Mouse (Mus musculus) embryonic facial prominence, embryonic 11.5 days (tissue): ENCODE measurements around the gene Thap11. TPM values are rescaled to one million over a fixed set of nuclear protein-coding genes. Genes with fewer than 3 reads are reported as not detected.

Experiments
- ATAC-seq: fragments of 200-750 bp; cut with Nextera tagmentation; replicated peaks from 2 replicates; pipeline ENCODE4 v1.8.0; 2017; ENCODE audit warnings: low read depth; ENCODE audit not compliant: insufficient number of reproducible peaks, low FRiP score, low TSS enrichment
- DNase-seq: peaks from one replicate; pipeline ENCODE4 v3.0.0-alpha.2; 2015; ENCODE audit warnings: low spot score
- H3K27ac ChIP-seq: fragments of 300-500 bp; sonication (generic); replicated peaks from 2 replicates; pipeline ENCODE4 v1.5.1; 2014; ENCODE audit warnings: mild to moderate bottlenecking, low read depth, low read length, control low read depth
- H3K27me3 ChIP-seq: fragments of 300-500 bp; sonication (generic); 2 replicates; pipeline ENCODE4 v1.6.1; 2014; ENCODE audit warnings: mild to moderate bottlenecking, low read length, moderate library complexity, mixed read lengths; ENCODE audit not compliant: control insufficient read depth, insufficient read depth
- H3K36me3 ChIP-seq: fragments of 300-500 bp; sonication (generic); replicated peaks from 2 replicates; pipeline ENCODE4 v1.6.1; 2014; ENCODE audit warnings: low read depth, mild to moderate bottlenecking, low read length, moderate library complexity, mixed read lengths; ENCODE audit not compliant: control insufficient read depth, insufficient read depth
- H3K4me1 ChIP-seq: fragments of 300-500 bp; sonication (generic); 2 replicates; pipeline ENCODE4 v1.6.1; 2014; ENCODE audit warnings: low read length, mixed read lengths; ENCODE audit not compliant: control insufficient read depth, insufficient read depth
- H3K4me2 ChIP-seq: fragments of 300-500 bp; sonication (generic); 2 replicates; pipeline ENCODE4 v1.6.1; 2014; ENCODE audit warnings: low read depth, mild to moderate bottlenecking, control low read depth, low read length, moderate library complexity
- H3K4me3 ChIP-seq: fragments of 300-500 bp; sonication (generic); 2 replicates; pipeline ENCODE4 v1.5.1; 2014; ENCODE audit warnings: low read depth, low read length, control low read depth
- H3K9ac ChIP-seq: fragments of 300-500 bp; sonication (generic); replicated peaks from 2 replicates; pipeline ENCODE4 v1.6.1; 2014; ENCODE audit warnings: mild to moderate bottlenecking, control low read depth, low read length
- H3K9me3 ChIP-seq: fragments of 300-500 bp; sonication (generic); replicated peaks from 2 replicates; pipeline ENCODE4 v1.6.1; 2016; ENCODE audit warnings: mild to moderate bottlenecking, low read length, inconsistent platforms, mixed read lengths; ENCODE audit not compliant: control insufficient read depth
- WGBS: fragments of 180-500 bp; shearing (Covaris S2); extraction: QIAGEN DNeasy Blood & Tissue Kit; methylation state at CpG from one replicate; pipeline ENCODE4 v1.1.7; 2014; 5-methylcytosine and 5-hydroxymethylcytosine counted together
- polyA plus RNA-seq: library from polyadenylated mRNA; unstranded; fragments of >200 nt; fragmentation: Nextera tagmentation; extraction: Ambion mirVana; gene quantifications from 2 replicates; pipeline ENCODE4 v1.2.1, GENCODE M21; 2014

Thap11 gene
- polyA plus RNA-seq, 1 experiment from 2014 or later = 67.7 TPM

GRCm38 (mm10) chr8:105853178-105853577 is 1.8 kb upstream of the Thap11 start, which contains the start of gene Cenpt:
Cenpt (minus strand) TSS chr8:105853278.
- no peaks in the 10 kb centered on the region for H3K27me3 ChIP-seq
- peaks cover 2% of the 10 kb centered on the region; the same call in 1 of the 2 replicates for H3K4me1 ChIP-seq
- 88% methylated on average over 3 of the region's 3 CpGs for WGBS
- DNase-seq (no peak), ATAC-seq (no peak)
- peaks cover under 1% of the 10 kb centered on the region; the same call in 1 of the 2 replicates for H3K36me3 ChIP-seq
- no peaks in the 10 kb centered on the region for H3K9me3 ChIP-seq
- no peak within 1 kb of the TSS for H3K4me2 ChIP-seq
- H3K9ac ChIP-seq = no peak within 1 kb of the TSS
- H3K27ac ChIP-seq = no peak within 1 kb of the TSS
- H3K4me3 ChIP-seq = no peak within 1 kb of the TSS

DNA sequence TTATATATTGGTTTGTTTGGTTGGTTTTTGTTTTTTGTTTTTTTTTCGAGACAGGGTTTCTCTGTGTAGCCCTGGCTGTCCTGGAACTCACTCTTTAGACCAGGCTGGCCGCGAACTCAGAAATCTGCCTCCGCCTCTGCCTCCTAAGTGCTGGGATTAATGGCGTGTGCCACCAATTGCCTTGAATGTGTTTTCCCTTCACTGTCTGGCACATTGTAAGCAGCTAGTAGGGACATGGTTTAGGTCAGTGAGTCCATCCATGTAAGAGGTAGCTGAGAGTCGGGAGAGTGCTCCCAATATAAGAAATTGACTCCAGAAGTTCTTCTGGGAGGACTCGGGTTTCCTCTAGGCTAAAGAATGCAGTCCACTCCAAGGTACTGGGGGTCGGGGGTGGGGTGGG is 629 bp upstream of the Thap11 start:
- Histone ChIP-seq H3K4me2 (peak overlapping the region; percentile 19), H3K4me3 (peak overlapping the region; percentile 83), H3K36me3 (no peaks in the 10 kb centered on the region), H3K27me3 (no peaks in the 10 kb centered on the region), H3K27ac (no peak overlapping the region), H3K9me3 (no peaks in the 10 kb centered on the region), H3K9ac (peak overlapping the region; percentile 85), H3K4me1 (peaks cover 2% of the 10 kb centered on the region; the same call in 1 of the 2 replicates)
- no peak; the same call in none of the 2 replicates for ATAC-seq
- WGBS = 26% methylated on average over 8 of the region's 8 CpGs
- no peak for DNase-seq

DNA sequence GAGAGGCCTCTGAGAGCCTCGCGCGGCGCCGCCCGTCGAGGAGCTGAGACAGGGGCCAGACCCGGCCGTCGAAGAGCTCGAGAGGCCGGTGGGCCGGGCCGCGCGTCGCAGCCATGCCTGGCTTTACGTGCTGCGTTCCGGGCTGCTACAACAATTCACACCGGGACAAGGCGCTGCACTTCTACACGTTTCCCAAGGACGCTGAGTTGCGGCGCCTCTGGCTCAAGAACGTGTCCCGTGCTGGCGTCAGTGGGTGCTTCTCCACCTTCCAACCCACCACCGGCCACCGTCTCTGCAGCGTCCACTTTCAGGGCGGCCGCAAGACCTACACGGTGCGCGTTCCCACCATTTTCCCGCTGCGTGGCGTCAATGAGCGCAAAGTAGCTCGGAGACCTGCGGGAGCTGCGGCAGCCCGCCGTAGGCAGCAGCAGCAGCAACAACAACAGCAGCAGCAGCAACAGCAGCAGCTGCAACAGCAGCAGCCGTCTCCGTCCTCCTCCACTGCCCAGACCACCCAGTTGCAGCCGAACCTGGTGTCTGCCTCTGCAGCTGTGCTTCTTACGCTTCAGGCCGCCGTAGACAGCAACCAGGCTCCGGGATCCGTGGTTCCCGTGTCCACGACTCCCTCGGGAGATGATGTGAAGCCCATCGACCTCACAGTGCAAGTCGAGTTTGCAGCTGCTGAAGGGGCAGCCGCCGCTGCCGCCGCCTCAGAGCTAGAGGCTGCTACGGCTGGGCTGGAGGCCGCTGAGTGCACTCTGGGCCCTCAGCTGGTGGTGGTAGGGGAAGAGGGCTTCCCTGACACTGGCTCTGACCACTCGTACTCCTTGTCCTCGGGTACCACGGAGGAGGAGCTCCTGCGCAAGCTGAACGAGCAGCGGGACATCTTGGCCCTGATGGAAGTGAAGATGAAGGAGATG is 576 bp downstream of the Thap11 start:
- no peak for DNase-seq

GRCm38 (mm10) chr8:105856168-105856835 is 1.4 kb downstream of the Thap11 start:
- Histone ChIP-seq H3K4me1 (no peaks in the 10 kb centered on the region), H3K9ac (peak overlapping the region; percentile 85), H3K9me3 (no peaks in the 10 kb centered on the region), H3K4me3 (peak overlapping the region; percentile 83), H3K27me3 (no peaks in the 10 kb centered on the region), H3K36me3 (no peaks in the 10 kb centered on the region), H3K4me2 (peak overlapping the region; percentile 96), H3K27ac (0 out of 2 replicates have a peak overlapping the region, but pooled peaks have one; percentile 75)
- ATAC-seq = no peak
- peak; percentile 11 for DNase-seq
- WGBS = 24% methylated on average over 15 of the region's 15 CpGs

More for the DNA sequence above, 576 bp downstream of the Thap11 start:
- Histone ChIP-seq H3K4me1 (no peaks in the 10 kb centered on the region; the same call in 1 of the 2 replicates), H3K4me2 (peak overlapping the region; percentile 96), H3K4me3 (peak overlapping the region; percentile 83), H3K9ac (peak overlapping the region; percentile 85), H3K27me3 (no peaks in the 10 kb centered on the region), H3K27ac (peak overlapping the region; percentile 75), H3K36me3 (no peaks in the 10 kb centered on the region), H3K9me3 (no peaks in the 10 kb centered on the region)
- under 1% methylated on average over 71 of the region's 71 CpGs for WGBS
- peak; percentile 1; the same call in 1 of the 2 replicates for ATAC-seq

GRCm38 (mm10) chr8:105858495-105858894 is 3.6 kb downstream of the Thap11 start:
- WGBS = 89% methylated on average over 5 of the region's 5 CpGs
- Histone ChIP-seq H3K4me3 (no peak overlapping the region), H3K4me2 (no peak overlapping the region), H3K9ac (no peak overlapping the region), H3K36me3 (no peaks in the 10 kb centered on the region), H3K27ac (no peak overlapping the region), H3K4me1 (no peaks in the 10 kb centered on the region), H3K9me3 (no peaks in the 10 kb centered on the region), H3K27me3 (no peaks in the 10 kb centered on the region)
- DNase-seq = no peak
- ATAC-seq = no peak

DNA sequence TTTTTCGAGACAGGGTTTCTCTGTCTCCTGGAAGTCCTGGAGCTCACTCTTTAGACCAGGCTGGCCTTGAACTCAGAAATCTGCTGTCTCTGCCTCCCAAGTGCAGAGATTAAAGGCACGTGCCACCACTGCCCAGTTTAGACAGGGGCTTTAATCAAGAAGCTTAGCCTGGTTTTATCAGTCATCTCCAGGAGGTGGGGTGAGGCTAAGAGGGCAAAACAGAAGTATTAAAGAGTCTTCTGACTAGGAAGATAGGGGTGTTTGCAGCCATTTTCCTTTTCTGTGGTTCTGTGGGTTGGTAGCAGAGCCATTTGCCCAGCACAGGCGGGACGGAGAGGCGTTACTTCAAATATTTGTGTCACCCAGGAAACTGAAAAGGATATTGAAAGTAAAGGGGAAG is 4.4 kb downstream of the Thap11 start:
- H3K27me3 ChIP-seq = no peaks in the 10 kb centered on the region
- ATAC-seq (no peak), DNase-seq (no peak)
- no peak overlapping the region for H3K4me2 ChIP-seq
- no peak overlapping the region for H3K27ac ChIP-seq
- 78% methylated on average over 5 of the region's 5 CpGs for WGBS
- H3K36me3 ChIP-seq = no peaks in the 10 kb centered on the region
- H3K9ac ChIP-seq = no peak overlapping the region
- no peaks in the 10 kb centered on the region for H3K9me3 ChIP-seq
- no peak overlapping the region for H3K4me3 ChIP-seq
- H3K4me1 ChIP-seq = no peaks in the 10 kb centered on the region

DNA sequence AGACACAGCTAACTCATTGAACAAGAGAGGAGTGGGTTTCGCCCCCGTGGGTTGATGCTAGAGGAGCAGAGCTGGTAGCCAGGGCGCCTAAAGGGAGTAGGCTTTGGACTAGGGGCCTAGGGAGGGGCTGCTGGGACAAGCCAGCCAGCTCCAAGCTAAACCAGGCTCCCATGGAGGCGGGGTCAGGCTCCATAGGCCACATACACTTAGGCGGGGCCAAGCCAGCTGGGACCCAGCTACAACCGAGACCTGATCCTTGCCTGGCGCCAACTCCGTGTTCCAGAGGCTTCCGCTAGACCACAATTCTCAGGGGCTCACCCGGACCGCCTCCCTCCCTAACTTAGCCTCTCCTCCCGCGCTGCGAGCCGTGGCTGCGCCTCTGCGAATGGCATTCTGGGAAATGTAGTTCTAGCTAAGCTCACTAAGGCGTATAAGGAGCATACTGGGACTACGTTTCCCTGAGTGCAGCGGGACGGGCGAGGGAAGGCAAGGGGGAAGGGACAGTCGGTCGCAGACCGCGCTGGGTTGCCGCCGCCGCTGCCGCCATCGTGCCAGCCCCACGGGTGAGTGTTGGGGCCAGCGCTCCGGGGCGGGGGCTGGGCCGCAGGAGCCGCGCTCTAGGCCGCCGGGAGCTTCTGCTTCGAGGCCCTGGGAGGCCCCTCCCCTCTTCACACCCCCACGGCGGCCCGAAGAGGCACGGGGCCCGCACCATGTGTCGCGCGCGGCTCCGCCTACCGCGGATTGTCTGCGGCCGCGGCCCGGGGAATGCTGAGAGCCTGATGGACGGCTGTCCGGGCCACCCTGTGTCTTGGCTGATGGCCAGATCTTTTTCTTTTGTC is 5.4 kb downstream of the Thap11 start, which contains the start of gene Nutf2:
Nutf2 (plus strand) TSS at position 438 of the 839 bp plus-strand sequence.
- H3K4me2 ChIP-seq = peak within 1 kb of the TSS; percentile 55
- no peaks in the 10 kb centered on the region for H3K4me1 ChIP-seq
- no peaks in the 10 kb centered on the region for H3K9me3 ChIP-seq
- peak within 1 kb of the TSS; percentile 85 for H3K27ac ChIP-seq
- no peaks in the 10 kb centered on the region for H3K27me3 ChIP-seq
- peak within 1 kb of the TSS; percentile 97 for H3K9ac ChIP-seq
- DNase-seq (peak; percentile 99), ATAC-seq (peak; percentile 98)
- H3K36me3 ChIP-seq = no peaks in the 10 kb centered on the region
- under 1% methylated on average over 57 of the region's 59 CpGs for WGBS
- peak within 1 kb of the TSS; percentile 99 for H3K4me3 ChIP-seq
